Mouse (Mus musculus) forebrain, embryonic 15.5 days (tissue): ENCODE measurements around the gene Smg6. TPM values are rescaled to one million over a fixed set of nuclear protein-coding genes. Genes with fewer than 3 reads are reported as not detected.
A peak's percentile ranks its signal among the peaks of the same experiment; 100 is the strongest.

Experiments
- ATAC-seq: fragments of 200-750 bp; cut with Nextera tagmentation; replicated peaks from 2 replicates; pipeline ENCODE4 v1.8.0; 2017; ENCODE audit warnings: mild to moderate bottlenecking, moderate TSS enrichment, moderate library complexity
- H3K27ac ChIP-seq: fragments of 300-500 bp; sonication (generic); replicated peaks from 2 replicates; pipeline ENCODE4 v1.5.1; 2015; ENCODE audit warnings: mild to moderate bottlenecking, inconsistent platforms
- H3K27me3 ChIP-seq: fragments of 300-500 bp; sonication (generic); 2 replicates; pipeline ENCODE4 v1.6.1; 2015; ENCODE audit warnings: inconsistent platforms
- H3K36me3 ChIP-seq: fragments of 300-500 bp; sonication (generic); 2 replicates; pipeline ENCODE4 v1.6.1; 2015; ENCODE audit warnings: mild to moderate bottlenecking, inconsistent platforms
- H3K4me1 ChIP-seq: fragments of 300-500 bp; sonication (generic); 2 replicates; pipeline ENCODE4 v1.6.1; 2015; ENCODE audit warnings: inconsistent platforms
- H3K4me2 ChIP-seq: fragments of 300-500 bp; sonication (generic); replicated peaks from 2 replicates; pipeline ENCODE4 v1.6.1; 2015; ENCODE audit warnings: mild to moderate bottlenecking, inconsistent platforms
- H3K4me3 ChIP-seq: fragments of 300-500 bp; sonication (generic); 2 replicates; pipeline ENCODE4 v1.5.1; 2015; ENCODE audit warnings: mild to moderate bottlenecking, inconsistent platforms
- H3K9ac ChIP-seq: fragments of 300-500 bp; sonication (generic); replicated peaks from 2 replicates; pipeline ENCODE4 v1.6.1; 2015; ENCODE audit warnings: mild to moderate bottlenecking, inconsistent platforms
- H3K9me3 ChIP-seq: fragments of 300-500 bp; sonication (generic); 2 replicates; pipeline ENCODE4 v1.6.1; 2016; ENCODE audit warnings: inconsistent platforms
- WGBS: fragments of 180-500 bp; shearing (Covaris S2); methylation state at CpG from one replicate; pipeline ENCODE4 v1.1.7; 2015; ENCODE audit warnings: mixed read lengths; 5-methylcytosine and 5-hydroxymethylcytosine counted together
- polyA plus RNA-seq: library from polyadenylated mRNA; unstranded; fragments of >200 nt; fragmentation: Nextera tagmentation; extraction: Ambion mirVana; gene quantifications from 2 replicates; pipeline ENCODE4 v1.2.1, GENCODE M21; 2015

The Smg6 gene
- polyA plus RNA-seq, 1 experiment from 2014 or later, result 18.4 TPM

GRCm38 (mm10) chr11:75178011-75178410, 252.4 kb downstream of the Smg6 start:
- ATAC-seq, result no peak
- H3K9me3 ChIP-seq, result no peaks in the 10 kb centered on the region
- H3K27me3 ChIP-seq, result no peaks in the 10 kb centered on the region
- H3K4me1 ChIP-seq, result peaks cover 26% of the 10 kb centered on the region
- peak overlapping the region; percentile 81 for H3K9ac ChIP-seq
- H3K4me3 ChIP-seq, result peak overlapping the region; percentile 77
- WGBS, result 58% methylated on average over 12 of the region's 12 CpGs
- H3K36me3 ChIP-seq, result peaks cover 5% of the 10 kb centered on the region; the same call in 1 of the 2 replicates
- H3K4me2 ChIP-seq, result peak overlapping the region; percentile 88
- H3K27ac ChIP-seq, result peak overlapping the region; percentile 97

- H3K4me3 ChIP-seq, result peak within 1 kb of the TSS; percentile 77
- H3K9ac ChIP-seq, result peak within 1 kb of the TSS; percentile 81
- H3K9me3 ChIP-seq, result no peaks in the 10 kb centered on the region
- peak within 1 kb of the TSS; percentile 97 for H3K27ac ChIP-seq
- under 1% methylated on average over 33 of the region's 33 CpGs for WGBS
- peak; percentile 96 for ATAC-seq
- H3K4me1 ChIP-seq, result peaks cover 21% of the 10 kb centered on the region
- peak within 1 kb of the TSS; percentile 88 for H3K4me2 ChIP-seq
- no peaks in the 10 kb centered on the region for H3K27me3 ChIP-seq
- H3K36me3 ChIP-seq, result peaks cover 5% of the 10 kb centered on the region; the same call in 1 of the 2 replicates
Measured at GRCm38 (mm10) chr11:75178672-75179208, 253.1 kb downstream of the Smg6 start, which contains the start of gene Ovca2. TSS of gene Ovca2 (minus strand) at chr11:75178835.

- no peak overlapping the region for H3K9ac ChIP-seq
- 76% methylated on average over 2 of the region's 2 CpGs for WGBS
- H3K4me3 ChIP-seq, result no peak overlapping the region
- no peak overlapping the region for H3K27ac ChIP-seq
- ATAC-seq, result no peak
- H3K27me3 ChIP-seq, result no peaks in the 10 kb centered on the region
- H3K9me3 ChIP-seq, result no peaks in the 10 kb centered on the region
- H3K4me1 ChIP-seq, result peaks cover 17% of the 10 kb centered on the region
- no peaks in the 10 kb centered on the region; the same call in 1 of the 2 replicates for H3K36me3 ChIP-seq
- no peak overlapping the region for H3K4me2 ChIP-seq
Measured at GRCm38 (mm10) chr11:75183917-75184570, 258.4 kb downstream of the Smg6 start.

GRCm38 (mm10) chr11:75184573-75184972, 258.9 kb downstream of the Smg6 start:
- no peaks in the 10 kb centered on the region for H3K9me3 ChIP-seq
- no peak overlapping the region for H3K27ac ChIP-seq
- H3K4me1 ChIP-seq, result peaks cover 17% of the 10 kb centered on the region
- no peak overlapping the region for H3K4me3 ChIP-seq
- H3K9ac ChIP-seq, result no peak overlapping the region
- 91% methylated on average over 5 of the region's 5 CpGs for WGBS
- no peaks in the 10 kb centered on the region for H3K27me3 ChIP-seq
- no peak for ATAC-seq
- no peaks in the 10 kb centered on the region; the same call in 1 of the 2 replicates for H3K36me3 ChIP-seq
- H3K4me2 ChIP-seq, result no peak overlapping the region

- Histone ChIP-seq H3K4me3 (no peak overlapping the region), H3K36me3 (no peaks in the 10 kb centered on the region; the same call in 1 of the 2 replicates), H3K9ac (no peak overlapping the region), H3K4me2 (no peak overlapping the region), H3K4me1 (peaks cover 21% of the 10 kb centered on the region), H3K27ac (no peak overlapping the region), H3K27me3 (no peaks in the 10 kb centered on the region), H3K9me3 (no peaks in the 10 kb centered on the region)
- ATAC-seq, result no peak
- WGBS, result 57% methylated on average over 2 of the region's 2 CpGs
Measured at GRCm38 (mm10) chr11:75184986-75185385, 259.4 kb downstream of the Smg6 start.

GRCm38 (mm10) chr11:75189713-75190370, 264.2 kb downstream of the Smg6 start:
- H3K4me3 ChIP-seq, result peak overlapping the region; percentile 93
- H3K27me3 ChIP-seq, result peaks cover 25% of the 10 kb centered on the region
- no peaks in the 10 kb centered on the region for H3K9me3 ChIP-seq
- no peaks in the 10 kb centered on the region for H3K36me3 ChIP-seq
- no peak; the same call in 1 of the 2 replicates for ATAC-seq
- H3K4me1 ChIP-seq, result peaks cover 49% of the 10 kb centered on the region
- no peak overlapping the region for H3K27ac ChIP-seq
- H3K4me2 ChIP-seq, result peak overlapping the region; percentile 87
- H3K9ac ChIP-seq, result peak overlapping the region; percentile 66
- under 1% methylated on average over 22 of the region's 22 CpGs for WGBS

GRCm38 (mm10) chr11:75190371-75190724, 264.7 kb downstream of the Smg6 start:
- H3K9me3 ChIP-seq, result no peaks in the 10 kb centered on the region
- peak overlapping the region; percentile 66 for H3K9ac ChIP-seq
- H3K36me3 ChIP-seq, result no peaks in the 10 kb centered on the region
- peak overlapping the region; percentile 93 for H3K4me3 ChIP-seq
- H3K4me1 ChIP-seq, result peaks cover 49% of the 10 kb centered on the region
- peak overlapping the region; percentile 87 for H3K4me2 ChIP-seq
- peak; percentile 82 for ATAC-seq
- 0 out of 2 replicates have a peak overlapping the region, but pooled peaks have one; percentile 12 for H3K27ac ChIP-seq
- peaks cover 30% of the 10 kb centered on the region for H3K27me3 ChIP-seq
- whole genome bisulfite sequencing, result under 1% methylated on average over 24 of the region's 24 CpGs

- Histone ChIP-seq H3K9me3 (no peaks in the 10 kb centered on the region), H3K27ac (0 out of 2 replicates have a peak within 1 kb of the TSS, but pooled peaks have one; percentile 12), H3K4me1 (peaks cover 51% of the 10 kb centered on the region), H3K9ac (peak within 1 kb of the TSS; percentile 66), H3K4me3 (peak within 1 kb of the TSS; percentile 93), H3K27me3 (peaks cover 37% of the 10 kb centered on the region), H3K36me3 (no peaks in the 10 kb centered on the region), H3K4me2 (peak within 1 kb of the TSS; percentile 87)
- no peak for ATAC-seq
- WGBS, result 50% methylated on average over 5 of the region's 5 CpGs
Measured at GRCm38 (mm10) chr11:75190905-75191441, 265.4 kb downstream of the Smg6 start, which contains the start of gene Dph1. TSS of gene Dph1 (minus strand) at chr11:75191241.

GRCm38 (mm10) chr11:75191841-75192240, 266.2 kb downstream of the Smg6 start:
- Histone ChIP-seq H3K27ac (no peak overlapping the region), H3K9me3 (no peaks in the 10 kb centered on the region), H3K36me3 (no peaks in the 10 kb centered on the region), H3K4me1 (peaks cover 51% of the 10 kb centered on the region), H3K9ac (no peak overlapping the region), H3K4me2 (no peak overlapping the region), H3K27me3 (peaks cover 45% of the 10 kb centered on the region), H3K4me3 (no peak overlapping the region)
- ATAC-seq, result no peak
- 54% methylated on average over 6 of the region's 6 CpGs for WGBS

GRCm38 (mm10) chr11:75192336-75193214, 267.0 kb downstream of the Smg6 start:
- peak overlapping the region; percentile 59 for H3K4me2 ChIP-seq
- no peak overlapping the region for H3K9ac ChIP-seq
- no peak overlapping the region for H3K27ac ChIP-seq
- no peaks in the 10 kb centered on the region for H3K36me3 ChIP-seq
- peak; percentile 38 for ATAC-seq
- H3K9me3 ChIP-seq, result no peaks in the 10 kb centered on the region
- peaks cover 51% of the 10 kb centered on the region for H3K4me1 ChIP-seq
- H3K4me3 ChIP-seq, result no peak overlapping the region
- 21% methylated on average over 13 of the region's 13 CpGs for WGBS
- H3K27me3 ChIP-seq, result peaks cover 53% of the 10 kb centered on the region
